Mouse (Mus musculus) lung, postnatal 0 days (tissue): ENCODE results near the gene Olfr1347. TPM values are rescaled to one million over a fixed set of nuclear protein-coding genes. Genes with fewer than 3 reads are reported as not detected.

Source experiments
- ATAC-seq: fragments of 200-750 bp; cut with Nextera tagmentation; 2 replicates; pipeline ENCODE4 v1.8.0; 2017; ENCODE audit warnings: moderate library complexity
- DNase-seq: peaks from one replicate; pipeline ENCODE4 v3.0.0-alpha.2; 2016; ENCODE audit warnings: low spot score
- H3K27ac ChIP-seq: fragments of 300-500 bp; sonication (generic); 2 replicates; pipeline ENCODE4 v1.5.1; 2014; ENCODE audit warnings: antibody characterized with exemption, mild to moderate bottlenecking, low read length, mixed read lengths
- H3K27me3 ChIP-seq: fragments of 300-500 bp; sonication (generic); replicated peaks from 2 replicates; pipeline ENCODE4 v1.6.1; 2014; ENCODE audit warnings: low read length, mixed read lengths; ENCODE audit not compliant: insufficient read depth
- H3K36me3 ChIP-seq: fragments of 300-500 bp; sonication (generic); 2 replicates; pipeline ENCODE4 v1.6.1; 2014; ENCODE audit warnings: low read length, mixed read lengths; ENCODE audit not compliant: insufficient read depth
- H3K4me1 ChIP-seq: fragments of 300-500 bp; sonication (generic); 2 replicates; pipeline ENCODE4 v1.6.1; 2014; ENCODE audit warnings: antibody characterized with exemption, low read depth, low read length, mixed read lengths; ENCODE audit not compliant: insufficient read depth
- H3K4me2 ChIP-seq: fragments of 300-500 bp; sonication (generic); replicated peaks from 2 replicates; pipeline ENCODE4 v1.6.1; 2014; ENCODE audit warnings: low read depth, mild to moderate bottlenecking, low read length, moderate library complexity, mixed read lengths
- H3K4me3 ChIP-seq: fragments of 300-500 bp; sonication (generic); 2 replicates; pipeline ENCODE4 v1.5.1; 2014; ENCODE audit warnings: low read depth, low read length
- H3K9ac ChIP-seq: fragments of 300-500 bp; sonication (generic); replicated peaks from 2 replicates; pipeline ENCODE4 v1.6.1; 2014; ENCODE audit warnings: low read depth, mild to moderate bottlenecking
- H3K9me3 ChIP-seq: fragments of 300-500 bp; sonication (generic); 2 replicates; pipeline ENCODE4 v1.6.1; 2016; ENCODE audit warnings: low read length, mixed read lengths
- CTCF ChIP-seq: IDR thresholded peaks from 2 replicates; pipeline ENCODE4 v1.5.1; 2016; ENCODE audit warnings: antibody characterized with exemption, mild to moderate bottlenecking
- EP300 ChIP-seq: IDR thresholded peaks from 2 replicates; pipeline ENCODE4 v1.6.1; 2016; ENCODE audit warnings: antibody characterized with exemption, mild to moderate bottlenecking, control low read depth
- WGBS: fragments of 180-500 bp; shearing (Covaris S2); extraction: QIAGEN DNeasy Blood & Tissue Kit; methylation state at CpG from one replicate; pipeline ENCODE4 v1.1.7; 2014; 5-methylcytosine and 5-hydroxymethylcytosine counted together
- polyA plus RNA-seq: library from polyadenylated mRNA; unstranded; fragments of >200 nt; fragmentation: Nextera tagmentation; extraction: Ambion mirVana; gene quantifications from 2 replicates; pipeline ENCODE4 v1.2.1, GENCODE M21; 2015

The Olfr1347 gene
- polyA plus RNA-seq, 1 experiment from 2014 or later, result not detected

- DNase-seq, result no peak
- TF ChIP-seq CTCF (no peak), EP300 (no peak)
These were observed 32.6 kb downstream of the Olfr1347 start, which contains the start of gene Olfr1346 for GRCm38 (mm10) chr7:6466951-6467350. TSS of gene Olfr1346 (plus strand) at chr7:6467101.

GRCm38 (mm10) chr7:6456399-6456798 lies 43.2 kb downstream of the Olfr1347 start:
- H3K27ac ChIP-seq, result no peak overlapping the region
- H3K4me3 ChIP-seq, result no peak overlapping the region
- WGBS, result 46% methylated on average over 3 of the region's 3 CpGs
- ATAC-seq, result no peak
- H3K9ac ChIP-seq, result no peak overlapping the region
- H3K4me2 ChIP-seq, result no peak overlapping the region
- H3K36me3 ChIP-seq, result no peaks in the 10 kb centered on the region
- no peak for DNase-seq
- H3K27me3 ChIP-seq, result no peaks in the 10 kb centered on the region
- H3K9me3 ChIP-seq, result no peaks in the 10 kb centered on the region
- no peaks in the 10 kb centered on the region for H3K4me1 ChIP-seq
- TF ChIP-seq CTCF (no peak), EP300 (no peak)

More at GRCm38 (mm10) chr7:6466951-6467350, 32.6 kb downstream of the Olfr1347 start, which contains the start of gene Olfr1346:
- ATAC-seq, result no peak
- H3K27ac ChIP-seq, result no peak within 1 kb of the TSS
- no peaks in the 10 kb centered on the region for H3K4me1 ChIP-seq
- no peak within 1 kb of the TSS for H3K4me2 ChIP-seq
- H3K36me3 ChIP-seq, result no peaks in the 10 kb centered on the region
- no peaks in the 10 kb centered on the region for H3K27me3 ChIP-seq
- no peak within 1 kb of the TSS for H3K4me3 ChIP-seq
- no peak within 1 kb of the TSS for H3K9ac ChIP-seq
- no peaks in the 10 kb centered on the region for H3K9me3 ChIP-seq

- Histone ChIP-seq H3K9me3 (no peaks in the 10 kb centered on the region), H3K36me3 (no peaks in the 10 kb centered on the region), H3K27me3 (no peaks in the 10 kb centered on the region), H3K4me2 (no peak within 1 kb of the TSS), H3K4me1 (no peaks in the 10 kb centered on the region), H3K27ac (no peak within 1 kb of the TSS), H3K4me3 (no peak within 1 kb of the TSS), H3K9ac (no peak within 1 kb of the TSS)
- DNase-seq, result no peak
- ATAC-seq, result no peak
- TF ChIP-seq CTCF (no peak), EP300 (no peak)
These were observed 43.7 kb downstream of the Olfr1347 start, which contains the start of gene Olfr1336 for GRCm38 (mm10) chr7:6455868-6456267. TSS of gene Olfr1336 (plus strand) at chr7:6456168.

DNA sequence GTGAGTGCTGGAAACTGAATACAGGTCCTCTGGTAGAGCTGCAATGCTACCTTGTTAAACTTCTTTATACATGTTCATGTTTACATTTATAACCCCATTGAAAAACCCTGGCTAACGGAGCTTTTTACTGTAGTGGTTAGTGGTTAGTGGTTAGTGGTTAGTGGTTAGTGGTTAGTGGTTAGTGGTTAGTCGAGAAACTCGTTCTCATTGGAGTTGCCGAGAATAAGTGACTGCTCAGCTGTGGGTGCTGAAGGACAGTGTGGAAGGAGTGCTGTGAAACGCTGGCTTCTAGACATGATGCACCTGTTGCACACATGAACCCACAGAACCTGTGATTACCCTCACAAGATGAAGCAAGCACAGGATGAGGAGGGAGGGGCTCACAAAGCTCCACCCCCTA lies 51.8 kb downstream of the Olfr1347 start:
- H3K27me3 ChIP-seq, result no peaks in the 10 kb centered on the region
- TF ChIP-seq EP300 (no peak), CTCF (no peak)
- H3K4me2 ChIP-seq, result no peak overlapping the region
- H3K4me1 ChIP-seq, result no peaks in the 10 kb centered on the region
- H3K9me3 ChIP-seq, result no peaks in the 10 kb centered on the region
- no peak overlapping the region for H3K27ac ChIP-seq
- no peak overlapping the region for H3K4me3 ChIP-seq
- DNase-seq (no peak), ATAC-seq (no peak)
- H3K36me3 ChIP-seq, result no peaks in the 10 kb centered on the region
- H3K9ac ChIP-seq, result no peak overlapping the region
- WGBS, result 82% methylated on average over 5 of the region's 5 CpGs

GRCm38 (mm10) chr7:6441173-6441572 lies 58.4 kb downstream of the Olfr1347 start:
- H3K9me3 ChIP-seq, result no peaks in the 10 kb centered on the region

GRCm38 (mm10) chr7:6438388-6438787 lies 61.2 kb downstream of the Olfr1347 start, which contains the start of gene Olfr1344:
TSS of gene Olfr1344 (plus strand) at chr7:6438688.
- no peak within 1 kb of the TSS for H3K9ac ChIP-seq
- no peak within 1 kb of the TSS for H3K4me3 ChIP-seq
- H3K4me1 ChIP-seq, result no peaks in the 10 kb centered on the region
- H3K4me2 ChIP-seq, result no peak within 1 kb of the TSS
- WGBS, result 64% methylated on average over 3 of the region's 3 CpGs
- H3K36me3 ChIP-seq, result no peaks in the 10 kb centered on the region
- ATAC-seq (no peak), DNase-seq (no peak)
- H3K9me3 ChIP-seq, result no peaks in the 10 kb centered on the region
- no peaks in the 10 kb centered on the region for H3K27me3 ChIP-seq
- TF ChIP-seq EP300 (no peak), CTCF (no peak)
- H3K27ac ChIP-seq, result no peak within 1 kb of the TSS

More at GRCm38 (mm10) chr7:6441173-6441572, 58.4 kb downstream of the Olfr1347 start:
- Histone ChIP-seq H3K4me2 (no peak overlapping the region), H3K4me1 (no peaks in the 10 kb centered on the region), H3K36me3 (no peaks in the 10 kb centered on the region), H3K27ac (no peak overlapping the region), H3K27me3 (no peaks in the 10 kb centered on the region), H3K4me3 (no peak overlapping the region), H3K9ac (no peak overlapping the region)
- 58% methylated on average over 2 of the region's 2 CpGs for WGBS
- DNase-seq (no peak), ATAC-seq (no peak)
- no peak for TF ChIP-seq CTCF
- TF ChIP-seq EP300, result no peak

Other genes with a start within 250 kb of the Olfr1347 start
- gene Epp13, start 247.0 kb downstream of the Olfr1347 start, polyA plus RNA-seq, result not detected in 2 replicates
- gene Zfp667, start 213.2 kb downstream of the Olfr1347 start, polyA plus RNA-seq, result 4.7 and 5.5 TPM in 2 replicates
- 2.8 and 4.0 TPM in 2 replicates for gene Zfp583, start 168.5 kb downstream of the Olfr1347 start, polyA plus RNA-seq
- 0.18 and 0.21 TPM in 2 replicates for gene Gm3854, start 156.0 kb downstream of the Olfr1347 start, polyA plus RNA-seq
- gene Zfp78, start 136.5 kb downstream of the Olfr1347 start, polyA plus RNA-seq, result 1.6 and 2.5 TPM in 2 replicates
- gene Zfp28, start 116.5 kb downstream of the Olfr1347 start, polyA plus RNA-seq, result 5.0 and 5.3 TPM in 2 replicates
- not detected in 2 replicates for gene Smim17, start 101.0 kb downstream of the Olfr1347 start, polyA plus RNA-seq
- gene Gm20715, start 89.5 kb downstream of the Olfr1347 start, polyA plus RNA-seq, result not detected in 2 replicates
- gene Olfr1344, start 61.1 kb downstream of the Olfr1347 start, polyA plus RNA-seq, result not detected in 2 replicates
- not detected in 2 replicates for gene Olfr1336, start 43.6 kb downstream of the Olfr1347 start, polyA plus RNA-seq
- gene Olfr1346, start 32.7 kb downstream of the Olfr1347 start, polyA plus RNA-seq, result not detected in 2 replicates
- not detected in 2 replicates for gene Olfr5, start 12.8 kb downstream of the Olfr1347 start, polyA plus RNA-seq
- not detected in 2 replicates for gene Olfr1348, start 9.0 kb upstream of the Olfr1347 start, polyA plus RNA-seq
- gene Olfr1349, start 23.2 kb upstream of the Olfr1347 start, polyA plus RNA-seq, result not detected in 2 replicates
- gene Olfr1350, start 65.1 kb upstream of the Olfr1347 start, polyA plus RNA-seq, result not detected in 2 replicates
- gene Zim1, start 196.7 kb upstream of the Olfr1347 start, polyA plus RNA-seq, result 1.0 and 1.6 TPM in 2 replicates
- 49.7 and 55.1 TPM in 2 replicates for gene Peg3, start 230.7 kb upstream of the Olfr1347 start, polyA plus RNA-seq
- gene Usp29, start 230.8 kb upstream of the Olfr1347 start, polyA plus RNA-seq, result 0.71 and 1.1 TPM in 2 replicates